Mouse (Mus musculus): ENCODE results near the gene Adh7.

Adh7 gene

GRCm38 (mm10) chr3:138224363-138224954, 6.9 kb downstream of the Adh7 start:
- DNase-seq (ENCODE audit: low spot score in 2 of 2), result no peak

GRCm38 (mm10) chr3:138225331-138225730, 7.8 kb downstream of the Adh7 start:
- no peak for DNase-seq (ENCODE audit: low spot score in 2 of 2)

GRCm38 (mm10) chr3:138225853-138226252, 8.3 kb downstream of the Adh7 start:
- no peak for DNase-seq (ENCODE audit: low spot score in 2 of 2)

- DNase-seq (ENCODE audit: low spot score in 2 of 2), result no peak
These were observed 8.9 kb downstream of the Adh7 start for GRCm38 (mm10) chr3:138226476-138226875.

- no peak for DNase-seq (ENCODE audit: low spot score in 2 of 2)
These were observed 9.5 kb downstream of the Adh7 start for GRCm38 (mm10) chr3:138227082-138227481.

GRCm38 (mm10) chr3:138227782-138228181, 10.2 kb downstream of the Adh7 start:
- no peak for DNase-seq (ENCODE audit: low spot score in 2 of 2)

- no peak for DNase-seq (ENCODE audit: low spot score in 2 of 2)
These were observed 11.9 kb downstream of the Adh7 start for GRCm38 (mm10) chr3:138229448-138229847.

- DNase-seq (ENCODE audit: low spot score in 2 of 2), result no peak
These were observed 12.7 kb downstream of the Adh7 start for GRCm38 (mm10) chr3:138230266-138230665.

- no peak for DNase-seq (ENCODE audit: low spot score in 2 of 2)
These were observed 14.0 kb downstream of the Adh7 start for GRCm38 (mm10) chr3:138231531-138231930.

GRCm38 (mm10) chr3:138236546-138237163, 19.1 kb downstream of the Adh7 start:
- DNase-seq (ENCODE audit: low spot score in 2 of 2), result no peak

GRCm38 (mm10) chr3:138238046-138238445, 20.5 kb downstream of the Adh7 start:
- no peak for DNase-seq (ENCODE audit: low spot score in 2 of 2)

- no peak for DNase-seq (ENCODE audit: low spot score in 2 of 2)
These were observed 21.9 kb downstream of the Adh7 start for GRCm38 (mm10) chr3:138239461-138239860.

GRCm38 (mm10) chr3:138240411-138240810, 22.9 kb downstream of the Adh7 start:
- DNase-seq (ENCODE audit: low spot score in 2 of 2), result no peak

GRCm38 (mm10) chr3:138240942-138241341, 23.4 kb downstream of the Adh7 start:
- DNase-seq (ENCODE audit: low spot score in 2 of 2), result no peak

GRCm38 (mm10) chr3:138241371-138241770, 23.8 kb downstream of the Adh7 start:
- no peak for DNase-seq (ENCODE audit: low spot score in 2 of 2)

GRCm38 (mm10) chr3:138242021-138242726, 24.6 kb downstream of the Adh7 start:
- DNase-seq (ENCODE audit: low spot score in 2 of 2), result no peak

GRCm38 (mm10) chr3:138242933-138243332, 25.4 kb downstream of the Adh7 start:
- no peak for DNase-seq (ENCODE audit: low spot score in 2 of 2)

- DNase-seq (ENCODE audit: low spot score in 2 of 2), result no peak
These were observed 26.8 kb downstream of the Adh7 start for GRCm38 (mm10) chr3:138244338-138244874.

GRCm38 (mm10) chr3:138246511-138247020, 29.0 kb downstream of the Adh7 start:
- DNase-seq (ENCODE audit: low spot score in 2 of 2), result no peak

GRCm38 (mm10) chr3:138247241-138247640, 29.7 kb downstream of the Adh7 start:
- no peak for DNase-seq (ENCODE audit: low spot score in 2 of 2)

GRCm38 (mm10) chr3:138248011-138248410, 30.5 kb downstream of the Adh7 start:
- DNase-seq (ENCODE audit: low spot score in 2 of 2), result no peak

- DNase-seq (ENCODE audit: low spot score in 2 of 2), result no peak
These were observed 31.2 kb downstream of the Adh7 start for GRCm38 (mm10) chr3:138248746-138249145.

- no peak for DNase-seq (ENCODE audit: low spot score in 2 of 2)
These were observed 33.6 kb downstream of the Adh7 start for GRCm38 (mm10) chr3:138251156-138251555.

All from cerebellum, postnatal 4 days (tissue).